Mouse (Mus musculus): Measurements from ENCODE around the gene Olfr1458. TPM values are rescaled to one million over a fixed set of nuclear protein-coding genes. Genes with fewer than 3 reads are reported as not detected.

Gene Olfr1458
- not detected in 2 replicates for polyA plus RNA-seq (2015; fragmentation: Nextera tagmentation; extraction: Ambion mirVana)

GRCm38 (mm10) chr19:13106675-13107074 lies at the start of gene Olfr1458:
Olfr1458 (minus strand) TSS chr19:13106775.

DNA sequence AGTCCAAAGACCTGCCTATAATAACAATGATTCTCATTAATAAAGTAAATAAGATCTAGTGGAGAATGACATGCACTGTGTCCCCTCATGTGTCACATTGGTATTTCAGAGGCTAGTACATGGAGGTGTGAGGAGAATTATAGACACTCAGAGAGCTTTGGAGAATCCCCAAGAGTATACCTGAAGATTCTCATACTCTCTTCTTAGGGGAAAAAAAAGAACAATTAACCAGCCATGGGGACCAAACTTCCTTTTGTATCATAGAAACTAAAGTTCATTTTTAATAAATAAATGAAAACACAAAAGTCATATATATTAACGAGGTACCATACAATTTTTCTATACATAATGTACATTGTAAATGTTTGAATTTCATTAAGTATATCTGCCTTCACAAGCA lies 42.9 kb upstream of the Olfr1458 start, which contains the start of gene Olfr1459:
TSS of gene Olfr1459 (minus strand) at position 101 of the 400 bp plus-strand sequence.

DNA sequence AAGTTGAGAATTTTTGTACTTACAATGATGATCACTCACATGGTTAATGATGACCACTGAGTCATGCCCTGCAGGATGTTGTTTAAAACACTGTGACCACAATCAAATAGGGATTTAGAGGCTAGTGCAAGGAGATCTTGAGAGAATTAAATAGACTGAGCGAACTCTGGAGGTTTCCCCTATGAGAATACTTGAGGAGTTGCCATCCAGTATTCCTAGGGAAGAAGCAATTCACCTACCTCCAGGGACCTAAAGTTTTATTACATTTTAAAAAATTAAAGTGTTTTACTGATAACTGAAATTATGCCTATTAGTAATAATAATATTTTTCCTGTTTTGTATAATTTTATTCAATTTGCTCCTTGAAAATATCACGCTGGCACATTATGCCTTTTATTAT lies 8.8 kb downstream of the Olfr1458 start, which contains the start of gene Olfr1457:
TSS of gene Olfr1457 (minus strand) at position 101 of the 400 bp plus-strand sequence.

DNA sequence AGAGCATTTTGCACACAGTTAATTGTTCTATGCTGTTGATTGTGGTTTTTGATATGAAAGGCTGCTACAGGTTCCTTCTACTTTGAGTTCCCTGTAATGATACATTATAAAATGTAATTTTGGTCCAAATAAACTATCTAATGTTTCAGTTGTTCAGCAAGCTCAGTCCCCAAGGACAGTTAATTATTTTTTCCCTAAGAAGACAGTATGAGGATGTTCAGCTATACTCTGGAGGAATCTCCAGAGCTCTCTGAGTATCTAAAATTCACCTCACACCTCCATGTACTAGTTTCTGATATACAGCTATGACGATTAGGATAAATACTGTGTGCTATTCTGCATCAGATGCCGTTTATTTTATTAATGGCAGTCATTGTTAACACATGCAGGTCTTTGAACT lies 46.3 kb downstream of the Olfr1458 start, which contains the start of gene Olfr1454:
TSS of gene Olfr1454 (plus strand) at position 301 of the 400 bp plus-strand sequence.

Other genes starting within 250 kb of the Olfr1458 start
- gene Olfr1444, start 249.5 kb downstream of the Olfr1458 start, polyA plus RNA-seq (2015; fragmentation: Nextera tagmentation; extraction: Ambion mirVana), result not detected in 2 replicates
- not detected in 2 replicates for gene Olfr1445, start 222.9 kb downstream of the Olfr1458 start, polyA plus RNA-seq (2015; fragmentation: Nextera tagmentation; extraction: Ambion mirVana)
- not detected in 2 replicates for gene Olfr1446, start 213.3 kb downstream of the Olfr1458 start, polyA plus RNA-seq (2015; fragmentation: Nextera tagmentation; extraction: Ambion mirVana)
- not detected in 2 replicates for gene Olfr1447, start 203.0 kb downstream of the Olfr1458 start, polyA plus RNA-seq (2015; fragmentation: Nextera tagmentation; extraction: Ambion mirVana)
- gene Olfr1448, start 182.4 kb downstream of the Olfr1458 start, polyA plus RNA-seq (2015; fragmentation: Nextera tagmentation; extraction: Ambion mirVana), result not detected in 2 replicates
- not detected in 2 replicates for gene Olfr1449, start 175.9 kb downstream of the Olfr1458 start, polyA plus RNA-seq (2015; fragmentation: Nextera tagmentation; extraction: Ambion mirVana)
- gene Olfr1450, start 156.5 kb downstream of the Olfr1458 start, polyA plus RNA-seq (2015; fragmentation: Nextera tagmentation; extraction: Ambion mirVana), result not detected in 2 replicates
- gene Olfr1451, start 111.8 kb downstream of the Olfr1458 start, polyA plus RNA-seq (2015; fragmentation: Nextera tagmentation; extraction: Ambion mirVana), result not detected in 2 replicates
- gene Olfr1453, start 78.4 kb downstream of the Olfr1458 start, polyA plus RNA-seq (2015; fragmentation: Nextera tagmentation; extraction: Ambion mirVana), result not detected in 2 replicates
- not detected in 2 replicates for gene Olfr1454, start 46.2 kb downstream of the Olfr1458 start, polyA plus RNA-seq (2015; fragmentation: Nextera tagmentation; extraction: Ambion mirVana)
- gene Olfr1457, start 8.9 kb downstream of the Olfr1458 start, polyA plus RNA-seq (2015; fragmentation: Nextera tagmentation; extraction: Ambion mirVana), result not detected in 2 replicates
- gene Olfr1459, start 42.8 kb upstream of the Olfr1458 start, polyA plus RNA-seq (2015; fragmentation: Nextera tagmentation; extraction: Ambion mirVana), result 0.03 TPM in 1 of 2 replicates, not detected in the other
- gene Olfr1461, start 56.2 kb upstream of the Olfr1458 start, polyA plus RNA-seq (2015; fragmentation: Nextera tagmentation; extraction: Ambion mirVana), result not detected in 2 replicates
- not detected in 2 replicates for gene Olfr1462, start 79.0 kb upstream of the Olfr1458 start, polyA plus RNA-seq (2015; fragmentation: Nextera tagmentation; extraction: Ambion mirVana)
- gene Olfr1463, start 124.6 kb upstream of the Olfr1458 start, polyA plus RNA-seq (2015; fragmentation: Nextera tagmentation; extraction: Ambion mirVana), result not detected in 2 replicates
- not detected in 2 replicates for gene Olfr1465, start 208.8 kb upstream of the Olfr1458 start, polyA plus RNA-seq (2015; fragmentation: Nextera tagmentation; extraction: Ambion mirVana)
- not detected in 2 replicates for gene Olfr1466, start 232.1 kb upstream of the Olfr1458 start, polyA plus RNA-seq (2015; fragmentation: Nextera tagmentation; extraction: Ambion mirVana)

All from neural tube, postnatal 0 days (tissue).